8 mouse cellular contexts compared by ENCODE assay signal in genomic region chr5:36168963-36169650, GRCm38 (mm10). TPM values are rescaled to one million over a fixed set of nuclear protein-coding genes. Genes with fewer than 3 reads are reported as not detected.
A peak's percentile ranks its signal among the peaks of the same experiment; 100 is the strongest.
DNase-seq lines count a peak whose midpoint lies in the region; ATAC-seq and TF ChIP-seq lines count a peak whose summit lies in the region.

No protein-coding gene starts in this region.

- H3K27ac ChIP-seq in hindbrain, embryonic 15.5 days (replicated peaks): peak overlapping the region; percentile 26; the same call in 1 of the 2 replicates
- peak overlapping the region; percentile 52 for H3K27ac ChIP-seq in olfactory bulb, adult 2 months (ENCODE audit: insufficient read depth, low read depth, low read length)

- no peak for TF ChIP-seq POLR2A in olfactory bulb, adult 2 months (IDR thresholded peaks at IDR 0.05; ENCODE audit: insufficient read depth, low read depth, low read length)

- no peaks in the 10 kb centered on the region for H3K36me3 ChIP-seq in hindbrain, embryonic 15.5 days

- peak; percentile 43 for DNase-seq in adrenal gland, postnatal 10 days
- no peak for DNase-seq in adrenal gland, postnatal 4 days (ENCODE audit: low spot score in 2 of 2)
- DNase-seq in lung, postnatal 10 days: peak; percentile 30
- no peak for DNase-seq in lung, adult 18-20 months
- no peak for DNase-seq in thymus, postnatal 14 days
- DNase-seq in lung, postnatal 14 days: no peak

- no peak overlapping the region for H3K9ac ChIP-seq in hindbrain, embryonic 15.5 days

- H3K4me3 ChIP-seq in hindbrain, embryonic 15.5 days: no peak overlapping the region
- no peak overlapping the region for H3K4me3 ChIP-seq in olfactory bulb, adult 2 months (ENCODE audit: insufficient read depth, low read depth, low read length)

- no peak overlapping the region for H3K4me2 ChIP-seq in hindbrain, embryonic 15.5 days

- ATAC-seq in hindbrain, embryonic 15.5 days (ENCODE audit: low FRiP score, low read depth): peak; percentile 31; the same call in 1 of the 2 replicates

- H3K4me1 ChIP-seq in hindbrain, embryonic 15.5 days (replicated peaks): peaks cover 28% of the 10 kb centered on the region
- peaks cover 47% of the 10 kb centered on the region for H3K4me1 ChIP-seq in olfactory bulb, adult 2 months (ENCODE audit: control insufficient read depth, insufficient read depth, low read length)

- no peak for TF ChIP-seq CTCF in olfactory bulb, adult 2 months (IDR thresholded peaks at IDR 0.05; ENCODE audit: insufficient read depth, low read depth, low read length)

- H3K27me3 ChIP-seq in hindbrain, embryonic 15.5 days: no peaks in the 10 kb centered on the region

- no peaks in the 10 kb centered on the region for H3K9me3 ChIP-seq in hindbrain, embryonic 15.5 days

- WGBS in hindbrain, embryonic 15.5 days: 32% methylated on average over 14 of the region's 14 CpGs
- WGBS in olfactory bulb, adult 2 months: 42% methylated on average over 14 of the region's 14 CpGs

RNA-seq across cellular contexts. Expression of gene Psapl1, which starts 34.7 kb away (rescaled TPM):
- not detected for total RNA-seq in adrenal gland, postnatal 10 days (2021)
- not detected for total RNA-seq in adrenal gland, postnatal 4 days (2021)
- 0.07 TPM in 1 of 2 replicates, not detected in the other for polyA plus RNA-seq in hindbrain, embryonic 15.5 days (2015; fragmentation: Nextera tagmentation; extraction: Ambion mirVana)
- not detected in 2 replicates for polyA plus RNA-seq in olfactory bulb, adult 2 months (2012; ENCODE audit: insufficient read depth, insufficient read length, low replicate concordance, missing spikeins)

Comparison
In these comparisons a context has a peak if more than half of its experiments do, and no peak if none do; other contexts are left out.
1. DNase-seq: peak in adrenal gland, postnatal 10 days (single experiment) and lung, postnatal 10 days (single experiment); none in adrenal gland, postnatal 4 days (0 of 2), lung, adult 18-20 months (0 of 2), thymus, postnatal 14 days (single experiment) and lung, postnatal 14 days (single experiment).